Mouse (Mus musculus) intestine, embryonic 15.5 days (tissue): Measurements from ENCODE around the gene Fnbp1. TPM values are rescaled to one million over a fixed set of nuclear protein-coding genes. Genes with fewer than 3 reads are reported as not detected.

Source experiments
- ATAC-seq: fragments of 200-750 bp; cut with Nextera tagmentation; 2 replicates; pipeline ENCODE4 v1.8.0; 2017; ENCODE audit warnings: moderate TSS enrichment, moderate library complexity
- H3K27ac ChIP-seq: fragments of 300-500 bp; sonication (generic); 2 replicates; pipeline ENCODE4 v1.5.1; 2015; ENCODE audit warnings: mild to moderate bottlenecking, inconsistent platforms
- H3K27me3 ChIP-seq: fragments of 300-500 bp; sonication (generic); replicated peaks from 2 replicates; pipeline ENCODE4 v1.6.1; 2015; ENCODE audit warnings: inconsistent platforms
- H3K36me3 ChIP-seq: fragments of 300-500 bp; sonication (generic); 2 replicates; pipeline ENCODE4 v1.6.1; 2015; ENCODE audit warnings: inconsistent platforms
- H3K4me1 ChIP-seq: fragments of 300-500 bp; sonication (generic); replicated peaks from 2 replicates; pipeline ENCODE4 v1.6.1; 2015; ENCODE audit warnings: inconsistent platforms
- H3K4me2 ChIP-seq: fragments of 300-500 bp; sonication (generic); replicated peaks from 2 replicates; pipeline ENCODE4 v1.6.1; 2015; ENCODE audit warnings: mild to moderate bottlenecking, inconsistent platforms
- H3K4me3 ChIP-seq: fragments of 300-500 bp; sonication (generic); replicated peaks from 2 replicates; pipeline ENCODE4 v1.5.1; 2015; ENCODE audit warnings: inconsistent platforms
- H3K9ac ChIP-seq: fragments of 300-500 bp; sonication (generic); 2 replicates; pipeline ENCODE4 v1.6.1; 2015; ENCODE audit warnings: inconsistent platforms
- H3K9me3 ChIP-seq: fragments of 300-500 bp; sonication (generic); 2 replicates; pipeline ENCODE4 v1.6.1; 2016; ENCODE audit warnings: inconsistent platforms
- WGBS: fragments of 180-500 bp; shearing (Covaris S2); methylation state at CpG from one replicate; pipeline ENCODE4 v1.1.7; 2015; 5-methylcytosine and 5-hydroxymethylcytosine counted together
- polyA plus RNA-seq: library from polyadenylated mRNA; unstranded; fragments of >200 nt; fragmentation: Nextera tagmentation; extraction: Ambion mirVana; gene quantifications from 2 replicates; pipeline ENCODE4 v1.2.1, GENCODE M21; 2015

The Fnbp1 gene
- polyA plus RNA-seq, 1 experiment from 2014 or later: 27.3 TPM

DNA sequence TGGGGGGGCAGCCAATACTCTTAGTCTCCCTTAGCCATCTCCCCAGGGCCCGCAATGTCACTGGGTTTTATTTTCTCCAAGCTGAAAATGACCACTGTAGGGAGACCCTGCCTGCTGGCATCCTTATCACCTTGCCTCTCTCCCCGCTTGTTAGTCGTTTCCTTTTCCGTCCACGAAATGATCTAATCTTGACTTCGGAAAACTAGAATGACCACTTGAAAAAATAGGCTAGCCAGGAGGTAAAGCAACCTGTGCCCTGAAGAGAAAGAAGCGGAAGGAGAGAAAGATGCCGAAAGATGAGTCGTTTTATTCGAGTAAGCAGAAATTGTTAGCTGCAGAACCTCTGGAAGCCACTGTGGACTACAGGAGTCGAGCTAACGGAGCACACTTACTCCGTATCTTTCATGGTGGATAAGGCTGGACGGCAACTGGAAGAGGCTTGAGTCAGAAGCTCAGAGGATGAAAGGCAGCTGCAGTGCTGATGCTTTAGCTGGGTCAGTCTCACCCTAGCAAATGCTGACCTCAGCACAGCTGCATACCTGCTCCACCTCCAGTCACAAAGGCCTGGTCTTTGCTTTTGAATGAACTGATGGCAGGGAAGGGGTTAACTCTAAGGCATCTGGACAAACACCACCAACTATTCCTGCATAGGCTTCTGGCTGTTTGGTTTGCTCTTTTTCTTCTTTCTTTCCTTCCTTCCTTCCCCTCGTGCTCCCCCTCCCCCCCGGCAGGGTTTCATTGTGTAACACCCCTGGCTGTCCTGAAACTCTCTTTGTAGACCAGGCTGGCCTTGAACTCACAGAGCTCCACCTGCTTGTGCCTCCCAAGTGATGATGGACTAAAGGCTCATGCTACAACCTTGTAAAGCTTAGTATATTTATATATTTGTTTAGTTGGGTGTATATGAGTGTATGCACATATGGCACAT lies 2.2 kb upstream of the Fnbp1 start:
- no peak overlapping the region for H3K4me2 ChIP-seq
- H3K27ac ChIP-seq: peak overlapping the region; percentile 29
- H3K4me3 ChIP-seq: no peak overlapping the region
- WGBS: 70% methylated on average over 16 of the region's 16 CpGs
- H3K27me3 ChIP-seq: no peaks in the 10 kb centered on the region
- H3K36me3 ChIP-seq: no peaks in the 10 kb centered on the region
- peaks cover 15% of the 10 kb centered on the region for H3K4me1 ChIP-seq
- no peak overlapping the region for H3K9ac ChIP-seq
- no peaks in the 10 kb centered on the region for H3K9me3 ChIP-seq
- ATAC-seq: no peak

DNA sequence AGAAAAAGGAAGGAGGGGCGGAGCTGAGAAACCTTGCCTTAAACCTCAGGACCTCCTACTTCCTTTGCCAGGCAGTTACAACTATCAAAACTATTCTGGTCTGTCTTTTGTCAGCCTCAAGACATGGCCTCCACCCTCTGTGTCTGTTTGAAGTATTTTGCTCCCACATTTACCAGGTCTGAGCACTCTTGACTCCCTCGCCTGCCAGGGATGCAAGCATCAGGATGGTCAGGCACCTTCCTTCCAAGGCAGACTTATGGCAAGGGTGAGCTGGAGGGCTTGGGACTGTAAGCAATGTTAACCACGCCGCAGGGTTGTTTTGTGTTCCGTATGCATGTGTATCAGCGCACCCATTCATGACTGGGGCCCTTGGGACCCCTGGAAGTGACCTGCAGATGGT lies 1.5 kb upstream of the Fnbp1 start:
- H3K27ac ChIP-seq: peak overlapping the region; percentile 29
- no peaks in the 10 kb centered on the region for H3K9me3 ChIP-seq
- no peak overlapping the region for H3K4me3 ChIP-seq
- WGBS: 47% methylated on average over 6 of the region's 6 CpGs
- H3K36me3 ChIP-seq: no peaks in the 10 kb centered on the region
- peaks cover 15% of the 10 kb centered on the region for H3K4me1 ChIP-seq
- no peak for ATAC-seq
- H3K9ac ChIP-seq: no peak overlapping the region
- H3K4me2 ChIP-seq: no peak overlapping the region
- no peaks in the 10 kb centered on the region for H3K27me3 ChIP-seq

DNA sequence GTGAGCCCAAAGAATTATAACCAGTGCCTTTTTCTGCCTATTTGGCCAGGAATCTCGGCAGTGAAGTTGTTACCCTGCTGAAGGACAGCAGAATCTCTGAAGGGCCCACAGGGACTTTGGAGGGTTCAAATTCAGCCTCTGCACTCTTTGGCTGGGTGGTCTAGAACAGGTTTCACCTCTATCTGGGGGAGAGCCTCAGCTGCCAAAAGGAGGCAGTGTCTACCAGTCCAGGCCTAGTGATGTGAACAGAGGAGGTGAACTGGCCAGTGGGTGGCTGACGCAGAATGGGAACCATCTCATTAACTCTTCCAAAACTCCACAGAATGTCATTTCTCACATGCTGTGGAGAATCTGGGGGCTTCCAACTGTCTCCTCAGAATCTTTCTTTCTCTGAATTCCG lies 697 bp upstream of the Fnbp1 start:
- Histone ChIP-seq H3K36me3 (no peaks in the 10 kb centered on the region), H3K9me3 (no peaks in the 10 kb centered on the region), H3K4me1 (peaks cover 17% of the 10 kb centered on the region), H3K4me2 (peak overlapping the region; percentile 84), H3K27ac (peak overlapping the region; percentile 52), H3K9ac (peak overlapping the region; percentile 95; the same call in 1 of the 2 replicates), H3K4me3 (peak overlapping the region; percentile 88), H3K27me3 (no peaks in the 10 kb centered on the region)
- ATAC-seq: no peak
- 26% methylated on average over 3 of the region's 3 CpGs for WGBS

DNA sequence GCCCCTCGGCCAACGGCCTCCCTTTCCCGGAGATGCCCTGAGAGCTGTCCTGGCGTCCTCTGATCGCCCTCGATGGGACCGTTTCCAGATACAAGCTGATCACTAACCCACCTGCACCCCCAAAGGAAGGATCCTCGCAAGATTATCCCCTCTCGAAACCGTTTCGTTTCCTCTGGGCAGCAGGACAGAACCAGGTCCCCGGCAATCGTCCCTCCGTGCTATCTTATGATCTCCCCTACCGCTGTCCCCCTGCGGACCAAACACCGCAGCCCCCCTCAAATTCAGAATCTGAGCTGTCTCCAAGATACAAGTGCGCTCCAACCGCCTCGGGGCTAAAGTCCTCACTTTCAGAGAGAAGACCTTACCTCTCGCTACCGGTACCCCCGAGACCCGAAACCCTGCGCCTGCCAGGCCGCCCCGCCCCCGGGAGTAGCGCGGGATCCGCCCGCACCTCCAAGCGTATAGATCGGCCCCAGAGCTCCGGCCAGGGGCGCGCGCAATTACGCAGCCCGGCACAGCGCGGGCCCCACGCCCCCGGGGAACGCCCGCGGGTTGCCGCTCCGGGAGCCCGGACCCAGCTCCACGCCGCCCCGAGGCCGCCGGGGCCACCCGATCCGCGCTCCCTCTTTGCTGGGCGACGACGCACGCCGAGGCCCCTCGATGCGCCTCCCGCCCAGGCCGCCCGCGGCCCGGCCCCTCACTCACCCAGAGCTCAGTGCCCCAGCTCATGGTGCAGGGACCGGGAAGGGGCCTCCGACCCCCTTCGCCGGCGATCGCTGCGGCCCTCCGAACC lies 538 bp downstream of the Fnbp1 start:
- peak overlapping the region; percentile 85 for H3K27ac ChIP-seq
- WGBS: under 1% methylated on average over 73 of the region's 78 CpGs
- H3K27me3 ChIP-seq: no peaks in the 10 kb centered on the region
- no peaks in the 10 kb centered on the region for H3K36me3 ChIP-seq
- H3K4me1 ChIP-seq: peaks cover 23% of the 10 kb centered on the region
- H3K9ac ChIP-seq: peak overlapping the region; percentile 95
- H3K4me3 ChIP-seq: peak overlapping the region; percentile 88
- peak; percentile 72 for ATAC-seq
- no peaks in the 10 kb centered on the region for H3K9me3 ChIP-seq
- H3K4me2 ChIP-seq: peak overlapping the region; percentile 84

DNA sequence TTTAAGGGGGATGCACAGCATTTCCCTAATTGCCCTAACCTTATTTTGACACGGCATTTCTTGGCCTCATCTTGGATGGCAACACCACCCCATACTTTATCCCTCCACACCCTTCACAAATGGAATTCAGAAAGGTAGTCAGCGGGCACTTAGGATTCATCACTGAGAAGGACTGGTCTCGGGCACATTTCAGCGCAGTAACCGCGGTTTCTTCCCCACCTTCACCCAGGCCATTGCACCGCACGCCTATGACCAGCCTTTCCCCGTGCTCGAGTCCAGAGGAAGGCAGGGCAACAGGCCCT lies 1.1 kb downstream of the Fnbp1 start:
- Histone ChIP-seq H3K27me3 (no peaks in the 10 kb centered on the region), H3K27ac (no peak overlapping the region), H3K4me1 (peaks cover 23% of the 10 kb centered on the region), H3K9me3 (no peaks in the 10 kb centered on the region), H3K4me3 (peak overlapping the region; percentile 88), H3K9ac (peak overlapping the region; percentile 95), H3K4me2 (peak overlapping the region; percentile 84), H3K36me3 (no peaks in the 10 kb centered on the region)
- WGBS: 4% methylated on average over 10 of the region's 10 CpGs
- ATAC-seq: no peak

DNA sequence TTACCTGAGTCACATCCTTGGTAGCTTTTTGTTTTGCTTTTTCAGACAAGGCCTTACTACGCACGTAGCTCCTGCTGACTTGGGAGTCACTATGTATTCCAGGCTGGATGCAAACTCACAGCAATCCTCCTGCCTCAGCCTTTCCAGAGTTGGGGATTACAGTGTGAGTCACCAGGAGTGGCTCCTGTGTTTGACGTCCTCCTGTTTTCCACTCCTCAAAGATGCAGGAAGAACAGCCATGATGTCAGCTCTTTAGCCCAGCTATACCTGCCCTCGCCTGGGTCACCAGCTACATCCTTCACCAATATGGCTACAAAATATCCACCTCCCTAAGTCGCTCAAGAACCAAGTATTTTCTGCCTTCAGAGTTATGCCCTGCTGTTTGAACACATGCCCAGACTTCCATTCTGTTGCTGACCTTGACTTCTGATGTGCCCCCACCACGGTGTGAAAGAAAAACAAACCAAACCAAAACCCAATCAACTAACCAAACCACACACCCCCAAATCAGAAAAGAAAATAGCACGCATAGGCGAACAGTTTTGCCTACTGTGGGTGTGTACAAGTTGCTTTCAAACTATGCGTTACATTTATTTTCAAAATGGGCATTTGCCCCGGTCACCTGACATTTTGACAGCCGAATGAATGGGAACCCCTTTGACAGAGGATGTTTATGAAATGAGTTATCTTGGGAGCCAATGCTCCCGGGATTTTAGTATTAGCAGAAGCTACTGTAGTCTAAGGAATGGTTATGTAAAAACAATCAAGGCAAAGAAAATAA lies 1.6 kb downstream of the Fnbp1 start:
- Histone ChIP-seq H3K9ac (peak overlapping the region; percentile 95), H3K27ac (no peak overlapping the region), H3K4me2 (peak overlapping the region; percentile 84), H3K9me3 (no peaks in the 10 kb centered on the region), H3K36me3 (no peaks in the 10 kb centered on the region), H3K4me1 (peaks cover 28% of the 10 kb centered on the region), H3K27me3 (no peaks in the 10 kb centered on the region), H3K4me3 (peak overlapping the region; percentile 88)
- WGBS: 74% methylated on average over 12 of the region's 12 CpGs
- ATAC-seq: no peak

DNA sequence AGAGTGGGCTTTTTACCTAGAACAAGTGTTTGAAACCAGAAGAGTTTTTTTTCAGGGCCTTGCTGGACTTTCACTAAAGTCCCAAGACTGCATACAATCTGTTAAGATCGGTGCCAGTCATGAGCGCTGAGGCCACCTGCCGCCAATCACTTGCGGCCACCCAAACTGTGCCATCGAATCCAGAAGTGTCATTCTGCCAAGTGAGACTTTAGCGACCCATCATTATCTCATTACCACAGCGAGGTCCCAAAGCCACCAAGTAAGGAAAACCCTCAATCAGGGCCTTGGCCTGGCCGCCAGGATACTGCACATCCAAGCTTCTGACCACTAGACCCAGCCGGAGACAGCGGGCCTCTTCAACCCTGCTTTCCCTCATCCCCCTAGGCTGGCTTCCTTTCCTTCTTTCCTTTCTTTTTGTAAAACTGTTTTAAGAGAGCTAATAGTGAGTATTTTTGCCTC lies 2.6 kb downstream of the Fnbp1 start:
- no peaks in the 10 kb centered on the region for H3K9me3 ChIP-seq

DNA sequence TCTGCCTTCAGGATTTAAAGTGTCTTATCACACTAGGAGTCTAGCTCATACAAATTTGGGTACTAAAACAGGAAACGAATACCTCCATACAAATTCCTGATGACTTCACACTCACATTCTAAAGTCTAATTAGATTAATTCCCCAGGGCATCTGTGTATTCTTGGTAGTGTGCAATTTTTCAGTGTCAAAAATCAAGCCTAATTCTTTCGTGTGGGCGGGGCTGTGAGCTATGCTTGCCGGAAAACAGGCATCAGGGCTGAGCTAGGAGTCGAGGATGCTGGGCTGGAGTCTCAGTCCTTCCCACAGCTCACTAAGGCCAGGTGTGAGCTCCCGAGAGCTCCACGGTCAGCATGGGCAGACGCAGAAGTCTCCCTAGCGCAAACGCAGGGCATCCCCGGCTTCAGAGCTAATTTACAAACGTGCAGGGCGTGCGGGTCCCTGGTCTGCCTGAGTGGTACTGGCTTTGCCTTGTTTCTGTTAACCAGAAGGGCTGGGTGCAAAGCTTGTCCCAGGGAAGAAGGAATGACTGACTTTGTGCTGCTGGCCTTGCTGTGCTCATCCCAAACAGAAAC lies 4.7 kb downstream of the Fnbp1 start:
- Histone ChIP-seq H3K9ac (no peak overlapping the region), H3K4me3 (no peak overlapping the region), H3K4me2 (no peak overlapping the region), H3K36me3 (no peaks in the 10 kb centered on the region), H3K27ac (no peak overlapping the region), H3K9me3 (no peaks in the 10 kb centered on the region), H3K4me1 (peaks cover 29% of the 10 kb centered on the region), H3K27me3 (no peaks in the 10 kb centered on the region)
- WGBS: 62% methylated on average over 14 of the region's 14 CpGs
- ATAC-seq: no peak

More for the DNA sequence above, 2.6 kb downstream of the Fnbp1 start:
- no peaks in the 10 kb centered on the region for H3K27me3 ChIP-seq
- ATAC-seq: no peak
- no peak overlapping the region for H3K4me3 ChIP-seq
- H3K4me1 ChIP-seq: peaks cover 31% of the 10 kb centered on the region
- no peak overlapping the region for H3K9ac ChIP-seq
- H3K4me2 ChIP-seq: no peak overlapping the region
- WGBS: 92% methylated on average over 10 of the region's 10 CpGs
- H3K36me3 ChIP-seq: no peaks in the 10 kb centered on the region
- no peak overlapping the region for H3K27ac ChIP-seq

DNA sequence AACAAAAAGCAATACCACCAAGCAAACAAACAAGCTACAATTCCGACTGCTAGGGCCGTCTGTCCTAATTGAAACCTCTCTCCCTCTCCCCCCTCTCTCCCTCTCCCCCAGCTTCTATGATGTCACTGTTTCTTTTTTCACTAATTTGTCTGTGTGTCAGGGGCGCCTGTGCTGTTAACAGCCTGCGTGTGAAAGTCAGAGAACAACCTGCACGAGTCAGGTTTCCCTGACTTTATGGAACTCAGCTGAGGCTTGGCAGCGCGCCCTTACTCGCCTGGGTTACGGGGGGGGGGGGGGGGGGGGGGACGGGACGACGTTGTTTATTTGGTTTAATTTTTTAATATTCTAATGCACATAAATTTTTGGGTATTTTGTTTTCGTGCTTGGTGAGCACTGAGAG lies 5.5 kb downstream of the Fnbp1 start:
- Histone ChIP-seq H3K36me3 (no peaks in the 10 kb centered on the region), H3K9me3 (no peaks in the 10 kb centered on the region), H3K4me3 (no peak overlapping the region), H3K4me2 (no peak overlapping the region), H3K4me1 (peaks cover 31% of the 10 kb centered on the region), H3K27ac (no peak overlapping the region), H3K27me3 (no peaks in the 10 kb centered on the region), H3K9ac (no peak overlapping the region)
- ATAC-seq: no peak
- WGBS: 46% methylated on average over 13 of the region's 13 CpGs

DNA sequence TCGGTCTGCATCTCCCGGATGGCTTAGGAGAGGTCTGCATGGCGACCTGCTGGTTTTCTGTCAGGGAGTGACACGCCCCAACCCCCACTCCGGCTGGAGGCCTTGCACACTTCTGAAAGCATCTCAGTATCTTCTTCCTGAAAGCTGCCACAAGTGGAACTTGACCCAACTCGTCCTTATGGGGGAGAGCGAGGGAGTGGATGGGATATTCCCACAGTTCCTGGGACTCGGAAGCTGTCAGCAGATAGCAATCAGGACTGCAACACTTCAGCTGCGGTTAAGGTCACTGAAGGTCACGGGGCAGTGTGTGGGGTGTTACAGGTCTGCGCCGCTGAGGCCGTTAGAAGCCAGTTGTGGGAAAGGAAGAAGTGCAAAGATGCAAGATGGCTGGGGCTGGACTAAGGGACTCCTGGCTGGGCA lies 6.3 kb downstream of the Fnbp1 start:
- no peaks in the 10 kb centered on the region for H3K27me3 ChIP-seq
- peaks cover 34% of the 10 kb centered on the region for H3K4me1 ChIP-seq
- WGBS: 48% methylated on average over 13 of the region's 13 CpGs
- H3K27ac ChIP-seq: no peak overlapping the region
- no peak overlapping the region for H3K4me3 ChIP-seq
- no peak for ATAC-seq
- H3K9me3 ChIP-seq: no peaks in the 10 kb centered on the region
- H3K36me3 ChIP-seq: no peaks in the 10 kb centered on the region
- H3K9ac ChIP-seq: no peak overlapping the region
- H3K4me2 ChIP-seq: no peak overlapping the region

DNA sequence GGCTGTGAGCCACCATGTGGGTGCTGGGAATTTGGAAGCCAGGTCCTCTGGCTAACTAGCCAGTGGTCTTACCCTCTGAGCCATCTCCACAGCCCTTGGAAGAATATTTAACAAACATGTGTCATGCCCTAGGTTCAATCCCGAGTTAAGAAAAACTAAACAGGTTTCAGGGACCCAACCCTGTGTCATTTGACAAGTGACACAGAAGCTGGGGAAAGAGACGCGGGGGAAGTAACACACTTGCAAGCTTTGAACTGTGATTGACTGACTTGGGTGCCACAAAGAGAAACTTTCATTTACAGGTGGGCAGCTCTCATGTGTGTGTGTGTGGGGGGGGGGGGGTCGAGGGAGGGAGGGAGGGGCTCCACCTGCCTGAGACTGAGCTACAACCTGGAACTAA lies 7.8 kb downstream of the Fnbp1 start:
- Histone ChIP-seq H3K36me3 (no peaks in the 10 kb centered on the region), H3K9me3 (no peaks in the 10 kb centered on the region), H3K4me2 (no peak overlapping the region), H3K9ac (no peak overlapping the region), H3K4me3 (no peak overlapping the region), H3K27me3 (no peaks in the 10 kb centered on the region), H3K4me1 (peaks cover 39% of the 10 kb centered on the region), H3K27ac (no peak overlapping the region)
- no peak for ATAC-seq
- 58% methylated on average over 4 of the region's 4 CpGs for WGBS

DNA sequence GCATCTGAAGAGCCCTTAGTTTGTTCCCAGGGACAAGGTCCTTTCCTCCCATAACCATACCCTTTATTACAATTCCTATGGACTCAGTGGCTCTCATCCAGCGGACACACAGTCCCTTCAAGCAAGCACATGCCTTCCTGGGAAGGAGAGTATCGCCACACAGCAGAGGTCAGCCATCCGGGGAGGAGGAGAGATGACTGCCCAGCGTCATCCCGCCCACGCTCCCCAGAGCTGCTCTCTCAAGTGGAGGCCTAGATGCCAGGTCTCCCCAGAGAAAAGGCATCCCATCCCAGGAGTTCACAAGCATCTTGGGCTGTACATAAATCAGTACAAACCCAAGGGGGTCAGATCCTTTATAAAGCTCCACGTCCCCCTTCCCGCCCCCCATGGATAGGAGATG lies 9.1 kb downstream of the Fnbp1 start:
- H3K9me3 ChIP-seq: no peaks in the 10 kb centered on the region
- WGBS: 55% methylated on average over 8 of the region's 8 CpGs
- H3K4me1 ChIP-seq: peaks cover 38% of the 10 kb centered on the region
- ATAC-seq: no peak
- no peak overlapping the region for H3K4me2 ChIP-seq
- no peaks in the 10 kb centered on the region for H3K36me3 ChIP-seq
- no peaks in the 10 kb centered on the region for H3K27me3 ChIP-seq
- peak overlapping the region; percentile 10; the same call in 1 of the 2 replicates for H3K27ac ChIP-seq
- no peak overlapping the region for H3K4me3 ChIP-seq
- no peak overlapping the region for H3K9ac ChIP-seq
